Mouse (Mus musculus): ENCODE measurements around the gene Stub1.

Stub1 gene

GRCm38 (mm10) chr17:25791320-25791842 is 41.8 kb downstream of the Stub1 start:
- no peak for DNase-seq (ENCODE audit: low spot score in 2 of 2)

- DNase-seq (ENCODE audit: low spot score in 2 of 2), result no peak
These were observed 46.3 kb downstream of the Stub1 start for GRCm38 (mm10) chr17:25786781-25787504.

- DNase-seq (ENCODE audit: low spot score in 2 of 2), result no peak
These were observed 46.9 kb downstream of the Stub1 start, which contains the start of gene Ccdc78 for GRCm38 (mm10) chr17:25786280-25786679. Gene Ccdc78 (plus strand): TSS chr17:25786580.

GRCm38 (mm10) chr17:25785281-25785745 is 47.9 kb downstream of the Stub1 start, which contains the start of gene Haghl:
Gene Haghl (minus strand): TSS chr17:25785673.
- DNase-seq (ENCODE audit: low spot score in 2 of 2), result peak; percentile 92 to 95

- DNase-seq (ENCODE audit: low spot score in 2 of 2), result no peak
These were observed 49.2 kb downstream of the Stub1 start for GRCm38 (mm10) chr17:25783861-25784574.

GRCm38 (mm10) chr17:25783086-25783485 is 50.1 kb downstream of the Stub1 start:
- no peak for DNase-seq (ENCODE audit: low spot score in 2 of 2)

- no peak for DNase-seq (ENCODE audit: low spot score in 2 of 2)
These were observed 51.9 kb downstream of the Stub1 start for GRCm38 (mm10) chr17:25781339-25781738.
